Mouse (Mus musculus) embryonic facial prominence, embryonic 11.5 days (tissue): ENCODE data around the gene Lrrc19. TPM values are rescaled to one million over a fixed set of nuclear protein-coding genes. Genes with fewer than 3 reads are reported as not detected.

Source experiments
- ATAC-seq: fragments of 200-750 bp; cut with Nextera tagmentation; replicated peaks from 2 replicates; pipeline ENCODE4 v1.8.0; 2017; ENCODE audit warnings: low read depth; ENCODE audit not compliant: insufficient number of reproducible peaks, low FRiP score, low TSS enrichment
- DNase-seq: peaks from one replicate; pipeline ENCODE4 v3.0.0-alpha.2; 2015; ENCODE audit warnings: low spot score
- H3K27ac ChIP-seq: fragments of 300-500 bp; sonication (generic); replicated peaks from 2 replicates; pipeline ENCODE4 v1.5.1; 2014; ENCODE audit warnings: mild to moderate bottlenecking, low read depth, low read length, control low read depth
- H3K27me3 ChIP-seq: fragments of 300-500 bp; sonication (generic); 2 replicates; pipeline ENCODE4 v1.6.1; 2014; ENCODE audit warnings: mild to moderate bottlenecking, low read length, moderate library complexity, mixed read lengths; ENCODE audit not compliant: control insufficient read depth, insufficient read depth
- H3K36me3 ChIP-seq: fragments of 300-500 bp; sonication (generic); replicated peaks from 2 replicates; pipeline ENCODE4 v1.6.1; 2014; ENCODE audit warnings: low read depth, mild to moderate bottlenecking, low read length, moderate library complexity, mixed read lengths; ENCODE audit not compliant: control insufficient read depth, insufficient read depth
- H3K4me1 ChIP-seq: fragments of 300-500 bp; sonication (generic); 2 replicates; pipeline ENCODE4 v1.6.1; 2014; ENCODE audit warnings: low read length, mixed read lengths; ENCODE audit not compliant: control insufficient read depth, insufficient read depth
- H3K4me2 ChIP-seq: fragments of 300-500 bp; sonication (generic); 2 replicates; pipeline ENCODE4 v1.6.1; 2014; ENCODE audit warnings: low read depth, mild to moderate bottlenecking, control low read depth, low read length, moderate library complexity
- H3K4me3 ChIP-seq: fragments of 300-500 bp; sonication (generic); 2 replicates; pipeline ENCODE4 v1.5.1; 2014; ENCODE audit warnings: low read depth, low read length, control low read depth
- H3K9ac ChIP-seq: fragments of 300-500 bp; sonication (generic); replicated peaks from 2 replicates; pipeline ENCODE4 v1.6.1; 2014; ENCODE audit warnings: mild to moderate bottlenecking, control low read depth, low read length
- H3K9me3 ChIP-seq: fragments of 300-500 bp; sonication (generic); replicated peaks from 2 replicates; pipeline ENCODE4 v1.6.1; 2016; ENCODE audit warnings: mild to moderate bottlenecking, low read length, inconsistent platforms, mixed read lengths; ENCODE audit not compliant: control insufficient read depth
- WGBS: fragments of 180-500 bp; shearing (Covaris S2); extraction: QIAGEN DNeasy Blood & Tissue Kit; methylation state at CpG from one replicate; pipeline ENCODE4 v1.1.7; 2014; 5-methylcytosine and 5-hydroxymethylcytosine counted together
- polyA plus RNA-seq: library from polyadenylated mRNA; unstranded; fragments of >200 nt; fragmentation: Nextera tagmentation; extraction: Ambion mirVana; gene quantifications from 2 replicates; pipeline ENCODE4 v1.2.1, GENCODE M21; 2014

The Lrrc19 gene
- polyA plus RNA-seq, 1 experiment from 2014 or later: 1.1 TPM

DNA sequence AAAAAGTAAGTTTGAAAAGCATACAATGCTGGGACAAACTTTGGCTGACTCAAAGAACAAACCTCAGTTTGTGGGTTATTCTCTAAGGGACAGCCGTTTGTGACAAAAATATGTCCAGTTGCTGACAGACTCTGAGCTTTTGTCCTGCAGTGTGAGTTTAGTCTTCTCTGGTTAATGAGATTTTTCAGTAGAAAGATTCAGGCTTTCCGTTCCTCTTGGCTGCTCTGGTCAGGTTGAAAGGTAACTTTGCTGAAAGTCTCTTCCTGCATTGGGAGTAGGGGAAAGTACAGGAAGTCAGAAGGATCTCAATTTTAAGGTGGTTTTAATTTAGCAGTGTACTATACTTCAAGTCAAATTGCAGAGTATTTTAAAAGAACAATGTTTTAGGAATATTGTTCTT, 44.4 kb downstream of the Lrrc19 start:
- Histone ChIP-seq H3K4me1 (no peaks in the 10 kb centered on the region), H3K9ac (no peak overlapping the region), H3K4me3 (no peak overlapping the region), H3K9me3 (no peaks in the 10 kb centered on the region), H3K4me2 (no peak overlapping the region), H3K27me3 (no peaks in the 10 kb centered on the region), H3K27ac (no peak overlapping the region), H3K36me3 (no peaks in the 10 kb centered on the region)
- WGBS: 86% methylated on average over 2 of the region's 2 CpGs
- DNase-seq (no peak), ATAC-seq (no peak)

DNA sequence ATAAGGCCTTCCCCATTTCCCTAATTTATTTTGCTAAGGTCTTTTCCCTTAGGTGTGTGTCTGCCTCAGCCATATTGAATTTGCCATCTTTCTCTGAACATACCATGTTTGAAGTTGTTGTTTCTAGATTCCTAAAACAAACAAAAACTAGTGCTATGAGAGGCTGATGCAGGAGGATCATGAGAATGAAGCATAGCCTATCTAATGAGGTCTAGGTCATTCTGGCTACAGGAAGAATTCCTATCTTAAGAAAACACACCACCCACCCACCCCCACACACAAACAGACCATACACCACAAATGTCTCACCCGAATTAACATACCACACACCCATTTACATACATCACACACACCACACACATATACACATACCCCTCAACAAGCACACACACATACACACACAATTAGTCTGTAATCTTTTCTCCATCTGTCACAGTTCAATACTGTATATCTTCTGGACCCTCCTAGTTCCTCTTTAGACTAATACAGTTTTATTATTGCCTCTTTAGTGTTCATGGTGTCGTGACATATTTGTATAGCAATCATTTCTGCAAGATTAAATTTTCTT, 45.4 kb downstream of the Lrrc19 start:
- Histone ChIP-seq H3K4me2 (no peak overlapping the region), H3K27ac (no peak overlapping the region)

DNA sequence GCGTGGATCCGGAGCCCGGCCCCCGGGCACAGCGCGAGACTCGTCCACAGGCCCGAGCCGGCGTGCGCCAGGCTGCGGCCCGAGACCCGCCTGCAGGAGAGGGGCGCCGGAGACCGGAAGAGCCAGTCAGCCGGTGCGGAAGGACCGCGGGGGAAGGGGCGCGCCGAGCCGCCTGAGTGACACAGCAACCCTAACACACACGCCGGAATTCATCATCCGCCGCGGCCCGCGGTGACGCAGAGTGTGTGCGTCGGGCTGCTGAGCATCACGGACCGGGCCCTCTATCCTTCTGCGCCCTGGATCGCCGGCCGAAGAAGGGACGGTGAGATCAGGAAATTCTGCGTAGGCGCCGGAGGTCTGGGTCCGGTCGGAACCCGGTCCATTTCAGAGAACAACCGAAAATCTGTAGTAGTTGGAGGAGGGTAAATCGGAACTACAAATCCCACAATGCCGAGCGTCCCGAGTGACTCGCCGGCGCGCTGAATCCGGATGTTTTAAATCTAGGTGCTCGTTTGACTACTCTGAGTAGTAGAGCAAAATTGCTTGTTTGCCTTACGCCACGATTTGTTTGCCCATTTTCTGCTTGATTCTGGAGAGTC, 46.8 kb downstream of the Lrrc19 start, which contains the start of gene Plaa:
TSS of gene Plaa (minus strand) at position 214 of the 599 bp plus-strand sequence.
- Histone ChIP-seq H3K4me3 (peak within 1 kb of the TSS; percentile 87), H3K27me3 (no peaks in the 10 kb centered on the region), H3K9ac (peak within 1 kb of the TSS; percentile 93), H3K9me3 (no peaks in the 10 kb centered on the region), H3K4me2 (peak within 1 kb of the TSS; percentile 78), H3K4me1 (no peaks in the 10 kb centered on the region), H3K36me3 (no peaks in the 10 kb centered on the region), H3K27ac (peak within 1 kb of the TSS; percentile 63)
- peak; percentile 99 for ATAC-seq
- DNase-seq: peak; percentile 94
- under 1% methylated on average over 57 of the region's 61 CpGs for WGBS

More for the DNA sequence above, 45.4 kb downstream of the Lrrc19 start:
- ATAC-seq: no peak
- Histone ChIP-seq H3K36me3 (no peaks in the 10 kb centered on the region), H3K9ac (no peak overlapping the region), H3K9me3 (no peaks in the 10 kb centered on the region), H3K4me3 (no peak overlapping the region), H3K27me3 (no peaks in the 10 kb centered on the region), H3K4me1 (no peaks in the 10 kb centered on the region)
- 90% methylated on average over 2 of the region's 2 CpGs for WGBS
- DNase-seq: no peak

DNA sequence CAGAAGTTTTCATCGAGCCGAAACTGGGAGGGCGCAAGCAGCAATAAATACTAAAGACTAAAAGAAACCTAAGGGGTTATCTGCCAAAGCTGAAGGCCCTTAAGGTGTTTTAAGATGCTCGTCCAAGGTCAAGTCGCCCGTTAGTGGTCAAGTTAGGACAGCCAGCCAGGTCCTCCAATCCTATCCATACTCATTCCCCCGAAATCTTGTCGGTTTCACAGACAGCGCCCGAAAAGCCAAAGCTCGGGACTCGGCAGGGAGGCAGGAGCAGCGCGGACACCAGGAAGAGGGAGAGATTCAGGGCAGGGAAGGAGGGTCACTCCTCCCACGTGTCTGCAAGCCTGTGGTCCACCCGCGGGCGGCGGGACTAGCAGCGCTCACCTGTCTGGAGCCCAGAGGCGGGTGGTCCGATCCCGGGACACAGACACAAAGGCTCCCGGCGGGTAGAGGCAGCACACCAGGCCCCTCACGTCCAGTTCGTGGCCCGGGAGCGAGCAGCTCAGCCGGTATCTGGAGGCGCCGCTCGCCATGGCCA, 47.4 kb downstream of the Lrrc19 start:
- DNase-seq (peak; percentile 45), ATAC-seq (peak; percentile 89)
- H3K27me3 ChIP-seq: no peaks in the 10 kb centered on the region
- under 1% methylated on average over 33 of the region's 33 CpGs for whole genome bisulfite sequencing
- peak overlapping the region; percentile 87 for H3K4me3 ChIP-seq
- H3K4me2 ChIP-seq: peak overlapping the region; percentile 50
- H3K4me1 ChIP-seq: no peaks in the 10 kb centered on the region
- H3K27ac ChIP-seq: peak overlapping the region; percentile 63
- no peaks in the 10 kb centered on the region for H3K9me3 ChIP-seq
- no peaks in the 10 kb centered on the region for H3K36me3 ChIP-seq
- peak overlapping the region; percentile 93 for H3K9ac ChIP-seq

DNA sequence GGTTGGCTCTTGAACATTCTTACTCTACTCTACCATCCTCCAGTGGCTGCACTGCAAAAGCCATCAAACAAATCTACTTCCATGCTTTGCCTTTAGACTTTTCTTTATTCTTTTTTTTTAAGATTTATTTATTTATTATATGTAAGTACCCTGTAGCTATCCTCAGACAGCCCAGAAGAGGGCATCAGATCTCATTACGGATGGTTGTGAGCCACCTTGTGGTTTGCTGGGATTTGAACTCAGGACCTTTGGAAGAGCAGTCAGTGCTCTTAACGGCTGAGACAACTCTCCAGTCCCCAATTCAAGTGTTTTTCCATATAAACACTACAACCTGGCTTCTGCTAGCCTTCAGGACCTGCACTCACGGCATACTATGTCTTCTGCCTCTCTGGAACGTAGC, 48.5 kb downstream of the Lrrc19 start:
- Histone ChIP-seq H3K36me3 (no peaks in the 10 kb centered on the region), H3K9me3 (no peaks in the 10 kb centered on the region), H3K27me3 (no peaks in the 10 kb centered on the region), H3K4me1 (no peaks in the 10 kb centered on the region), H3K4me2 (no peak overlapping the region), H3K4me3 (no peak overlapping the region), H3K9ac (no peak overlapping the region), H3K27ac (no peak overlapping the region)
- no peak for ATAC-seq
- WGBS: 88% methylated on average over 4 of the region's 4 CpGs
- DNase-seq: no peak

DNA sequence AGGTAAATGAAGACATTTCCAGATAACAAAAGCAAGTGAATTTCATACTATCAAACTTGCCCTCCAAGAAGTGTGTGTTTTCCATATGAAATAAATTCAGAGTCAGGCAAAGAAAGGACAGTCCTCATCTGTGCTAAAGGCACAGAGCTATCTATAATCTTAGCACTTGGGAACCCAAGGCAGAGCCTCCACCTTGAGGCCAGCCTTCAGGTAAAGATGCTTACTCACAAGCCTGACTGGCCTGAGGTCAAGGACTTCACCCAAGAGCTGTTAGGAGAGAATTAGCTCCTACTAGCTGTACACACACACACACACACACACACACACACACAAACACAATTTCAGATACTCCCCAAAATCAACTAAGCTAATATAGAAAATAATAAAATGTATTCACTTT, 57.2 kb downstream of the Lrrc19 start:
- no peaks in the 10 kb centered on the region for H3K36me3 ChIP-seq
- no peaks in the 10 kb centered on the region for H3K4me1 ChIP-seq
- no peak overlapping the region for H3K4me2 ChIP-seq
- ATAC-seq (no peak), DNase-seq (no peak)
- no peaks in the 10 kb centered on the region for H3K27me3 ChIP-seq
- H3K9ac ChIP-seq: no peak overlapping the region
- H3K27ac ChIP-seq: no peak overlapping the region
- no peaks in the 10 kb centered on the region for H3K9me3 ChIP-seq
- H3K4me3 ChIP-seq: no peak overlapping the region

DNA sequence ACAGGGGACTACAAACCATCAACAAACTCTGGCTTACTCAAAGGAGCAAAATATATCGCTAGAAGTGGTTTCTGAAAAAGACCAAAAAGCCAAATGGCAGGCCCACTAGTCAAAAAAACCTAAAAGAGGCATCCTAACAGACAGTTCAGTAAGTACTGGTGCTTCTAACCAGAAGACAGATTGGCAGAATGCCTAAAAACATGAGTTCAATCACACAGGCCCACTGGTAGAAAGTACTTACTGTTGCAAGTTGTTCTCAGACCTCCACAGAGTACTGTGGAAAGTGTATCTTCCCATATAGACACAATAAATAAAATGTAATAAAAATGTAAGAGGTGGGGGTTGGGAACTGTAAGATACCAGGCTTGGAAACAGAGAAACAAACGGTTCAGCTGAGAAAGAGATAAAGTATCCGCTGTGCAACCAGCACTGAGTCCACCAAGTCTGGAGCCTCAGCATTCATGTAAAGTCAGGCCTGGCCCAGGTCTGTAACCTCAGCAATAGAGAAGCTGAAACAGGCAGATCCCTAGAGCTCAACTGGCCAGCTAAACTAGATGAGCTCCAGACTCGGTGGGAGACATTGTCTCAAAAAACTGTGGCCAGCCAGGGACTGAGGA, 58.1 kb downstream of the Lrrc19 start:
- no peak for DNase-seq
- Histone ChIP-seq H3K27me3 (no peaks in the 10 kb centered on the region), H3K9me3 (no peaks in the 10 kb centered on the region), H3K36me3 (no peaks in the 10 kb centered on the region), H3K4me1 (no peaks in the 10 kb centered on the region), H3K27ac (no peak overlapping the region), H3K4me3 (no peak overlapping the region), H3K9ac (no peak overlapping the region), H3K4me2 (no peak overlapping the region)
- WGBS: 83% methylated on average over 4 of the region's 4 CpGs
- no peak for ATAC-seq
